ENCODE assay signal across 8 mouse cellular contexts in genomic region chr9:15280491-15280879, GRCm38 (mm10). TPM values are rescaled to one million over a fixed set of nuclear protein-coding genes. Genes with fewer than 3 reads are reported as not detected.
A peak's percentile ranks its signal among the peaks of the same experiment; 100 is the strongest.
DNase-seq lines count a peak whose midpoint lies in the region; ATAC-seq and TF ChIP-seq lines count a peak whose summit lies in the region.

No protein-coding gene starts in this region.

- peaks cover 23% of the 10 kb centered on the region for H3K4me1 ChIP-seq in heart, embryonic 15.5 days (replicated peaks)
- H3K4me1 ChIP-seq in MEL (ENCODE audit: control insufficient read depth in 1 of 2, insufficient read depth in 2 of 2, low read length in 2 of 2) = peaks cover 10 to 25% of the 10 kb centered on the region in 2 experiments
- H3K4me1 ChIP-seq in hindbrain, embryonic 11.5 days (replicated peaks; ENCODE audit: control insufficient read depth, insufficient read depth, low read length) = 0 out of 2 replicates have a peak, but pooled peaks cover 3% of the 10 kb centered on the region

- 42% methylated on average over 5 of the region's 5 CpGs for WGBS in heart, embryonic 15.5 days
- 51% methylated on average over 5 of the region's 5 CpGs for WGBS in hindbrain, embryonic 11.5 days

- no peaks in the 10 kb centered on the region for H3K27me3 ChIP-seq in heart, embryonic 15.5 days
- H3K27me3 ChIP-seq in MEL (ENCODE audit: control insufficient read depth in 1 of 2, insufficient read depth in 2 of 2, low read length in 2 of 2) = no peaks in the 10 kb centered on the region
- no peaks in the 10 kb centered on the region for H3K27me3 ChIP-seq in hindbrain, embryonic 11.5 days (ENCODE audit: control insufficient read depth, insufficient read depth, low read length)

- no peak for TF ChIP-seq POLR2A in MEL (IDR thresholded peaks at IDR 0.05; ENCODE audit: control insufficient read depth in 1 of 2, insufficient read depth in 1 of 2, low read depth in 1 of 2, low read length in 2 of 2, poor library complexity in 1 of 2)

- peak overlapping the region; percentile 75 for H3K4me3 ChIP-seq in heart, embryonic 15.5 days
- peak overlapping the region; percentile 59 to 75 for H3K4me3 ChIP-seq in MEL (ENCODE audit: control insufficient read depth in 1 of 2, insufficient read depth in 1 of 2, low read depth in 2 of 2, low read length in 2 of 2)
- H3K4me3 ChIP-seq in hindbrain, embryonic 11.5 days (ENCODE audit: low read depth, low read length) = peak overlapping the region; percentile 97

- TF ChIP-seq CTCF in MEL (IDR thresholded peaks at IDR 0.05 in 2 of 3, conservative IDR thresholded peaks at IDR 0.05 in 1 of 3; ENCODE audit: control insufficient read depth in 1 of 3, insufficient read depth in 1 of 3, low read depth in 2 of 3, low read length in 3 of 3, poor library complexity in 1 of 3, severe bottlenecking in 1 of 3) = no peak

- no peak for DNase-seq in heart, adult 8-10 months (ENCODE audit: low spot score)
- no peak for DNase-seq in MEL (ENCODE audit: low read depth, low spot score)
- DNase-seq in hindbrain, embryonic 11.5 days (ENCODE audit: low spot score) = no peak
- DNase-seq in mesoderm, embryonic 11.5 days (ENCODE audit: low read depth, low spot score) = peak; percentile 6
- DNase-seq in ovary, postnatal 10 days (ENCODE audit: low spot score) = no peak
- DNase-seq in layer of hippocampus, adult 9-11 months = no peak
- no peak for DNase-seq in T-cell, adult 2 months (ENCODE audit: low spot score)

- TF ChIP-seq RAD21 in MEL (IDR thresholded peaks at IDR 0.05; ENCODE audit: low read depth, low read length) = no peak

- peak overlapping the region; percentile 92; the same call in 1 of the 2 replicates for H3K27ac ChIP-seq in heart, embryonic 15.5 days
- H3K27ac ChIP-seq in MEL (ENCODE audit: control insufficient read depth, low read depth, low read length) = peak overlapping the region; percentile 50
- H3K27ac ChIP-seq in hindbrain, embryonic 11.5 days (ENCODE audit: low read depth, low read length) = no peak overlapping the region

- H3K9ac ChIP-seq in heart, embryonic 15.5 days = peak overlapping the region; percentile 84
- peak overlapping the region; percentile 72 for H3K9ac ChIP-seq in MEL (ENCODE audit: control insufficient read depth, low read depth, low read length, poor library complexity, severe bottlenecking)
- H3K9ac ChIP-seq in hindbrain, embryonic 11.5 days (ENCODE audit: low read depth, low read length) = peak overlapping the region; percentile 97

- TF ChIP-seq EP300 in MEL (IDR thresholded peaks at IDR 0.05; ENCODE audit: low read depth in 1 of 2, low read length in 2 of 2) = peak; percentile 35 to 41

- peaks cover 9% of the 10 kb centered on the region; the same call in 1 of the 2 replicates for H3K36me3 ChIP-seq in heart, embryonic 15.5 days
- H3K36me3 ChIP-seq in MEL (ENCODE audit: control insufficient read depth in 1 of 2, insufficient read depth in 2 of 2, low read length in 2 of 2) = peaks cover 18 to 23% of the 10 kb centered on the region in 2 experiments
- no peaks in the 10 kb centered on the region for H3K36me3 ChIP-seq in hindbrain, embryonic 11.5 days (ENCODE audit: control insufficient read depth, insufficient read depth, low read length)

- H3K4me2 ChIP-seq in heart, embryonic 15.5 days = peak overlapping the region; percentile 77
- H3K4me2 ChIP-seq in hindbrain, embryonic 11.5 days (replicated peaks; ENCODE audit: low read depth, low read length) = peak overlapping the region; percentile 77

- H3K79me2 ChIP-seq in MEL (ENCODE audit: control insufficient read depth, insufficient read depth, low read length, poor library complexity) = peaks cover 32% of the 10 kb centered on the region

- H3K9me3 ChIP-seq in heart, embryonic 15.5 days (replicated peaks) = no peaks in the 10 kb centered on the region
- H3K9me3 ChIP-seq in MEL (replicated peaks; ENCODE audit: insufficient read depth, low read length) = no peaks in the 10 kb centered on the region
- H3K9me3 ChIP-seq in hindbrain, embryonic 11.5 days (ENCODE audit: control insufficient read depth, low read length) = no peaks in the 10 kb centered on the region

- no peak for ATAC-seq in heart, embryonic 15.5 days (replicated peaks; ENCODE audit: insufficient number of reproducible peaks, insufficient read depth, low FRiP score, low read depth)
- peak; percentile 18 for ATAC-seq in hindbrain, embryonic 11.5 days (ENCODE audit: low FRiP score)

TF ChIP-seq in MEL, 35 proteins besides CTCF, POLR2A, EP300 and RAD21:
- no peak for TF ChIP-seq MEF2A (IDR thresholded peaks at IDR 0.05; ENCODE audit: extremely low read depth, insufficient replicate concordance, low read depth, low read length, poor library complexity, severe bottlenecking)
- TF ChIP-seq CHD1 (IDR thresholded peaks at IDR 0.05; ENCODE audit: low read depth, low read length) = no peak; the same call in 1 of the 2 replicates
- peak; percentile 32; the same call in 1 of the 2 replicates for TF ChIP-seq ETS1 (IDR thresholded peaks at IDR 0.05; ENCODE audit: low read depth, low read length)
- TF ChIP-seq TCF12 (IDR thresholded peaks at IDR 0.05; ENCODE audit: low read depth, low read length) = peak; percentile 43; the same call in 1 of the 2 replicates
- peak; percentile 69 for TF ChIP-seq TAL1 (IDR thresholded peaks at IDR 0.05; ENCODE audit: low read length)
- no peak; the same call in 1 of the 2 replicates for TF ChIP-seq ZKSCAN1 (IDR thresholded peaks at IDR 0.05; ENCODE audit: low read depth, low read length)
- no peak for TF ChIP-seq MXI1 (IDR thresholded peaks at IDR 0.05; ENCODE audit: low read depth, low read length)
- 0 out of 2 replicates have a peak, but pooled peaks have one; percentile 14 for TF ChIP-seq MYB (IDR thresholded peaks at IDR 0.05; ENCODE audit: low read depth, low read length)
- no peak for TF ChIP-seq ZNF384 (IDR thresholded peaks at IDR 0.05; ENCODE audit: low read depth, low read length)
- TF ChIP-seq UBTF (IDR thresholded peaks at IDR 0.05; ENCODE audit: borderline replicate concordance, insufficient read depth, low read depth, low read length) = no peak
- no peak for TF ChIP-seq BHLHE40 (IDR thresholded peaks at IDR 0.05; ENCODE audit: borderline replicate concordance, low read depth, low read length)
- peak; percentile 43; the same call in 1 of the 2 replicates for TF ChIP-seq RCOR1 (IDR thresholded peaks at IDR 0.05; ENCODE audit: low read depth, low read length)
- no peak for TF ChIP-seq NRF1 (IDR thresholded peaks at IDR 0.05; ENCODE audit: insufficient read depth, low read depth, low read length, poor library complexity, severe bottlenecking)
- no peak for TF ChIP-seq MAZ (IDR thresholded peaks at IDR 0.05; ENCODE audit: low read depth, low read length)
- TF ChIP-seq GATA1 (IDR thresholded peaks at IDR 0.05; ENCODE audit: low read depth, low read length) = 0 out of 2 replicates have a peak, but pooled peaks have one; percentile 26
- TF ChIP-seq MAX (IDR thresholded peaks at IDR 0.05; ENCODE audit: low read length) = no peak
- TF ChIP-seq GABPA (IDR thresholded peaks at IDR 0.05; ENCODE audit: low read depth, low read length) = no peak
- no peak for TF ChIP-seq ZC3H11A (IDR thresholded peaks at IDR 0.05; ENCODE audit: low read depth, low read length)

RNA-seq across cellular contexts. Expression of gene Med17, which starts 0.8 kb away (rescaled TPM):
- 18.4 and 18.8 TPM in 2 replicates for polyA plus RNA-seq in heart, embryonic 15.5 days (2015; fragmentation: Nextera tagmentation; extraction: Ambion mirVana)
- 10 to 100 TPM; 14.0 to 17.9 (median 16.1) TPM for total RNA-seq in heart, adult 8-10 months (2022)
- total RNA-seq in MEL (2012; rRNA removed) = 167 and 175 TPM in 2 replicates
- polyA plus RNA-seq in MEL (2012; ENCODE audit: insufficient read depth in 1 of 2, insufficient read length in 2 of 2, low read depth in 1 of 2, low replicate concordance in 2 of 2, missing spikeins in 1 of 2) = 100 to 1,000 TPM; 185 to 478 TPM
- polyA plus RNA-seq in hindbrain, embryonic 11.5 days (2014; fragmentation: Nextera tagmentation; extraction: Ambion mirVana) = 37.3 and 41.2 TPM in 2 replicates

RNA-seq across cellular contexts. Expression of gene Taf1d, which starts 25.5 kb away (rescaled TPM):
- 40.6 and 46.6 TPM in 2 replicates for polyA plus RNA-seq in heart, embryonic 15.5 days (2015; fragmentation: Nextera tagmentation; extraction: Ambion mirVana)
- 10 to 100 TPM; 20.3 to 33.5 (median 26.0) TPM for total RNA-seq in heart, adult 8-10 months (2022)
- 688 and 860 TPM in 2 replicates for total RNA-seq in MEL (2012; rRNA removed)
- 100 to 1,000 TPM; 298 to 548 TPM for polyA plus RNA-seq in MEL (2012; ENCODE audit: insufficient read depth in 1 of 2, insufficient read length in 2 of 2, low read depth in 1 of 2, low replicate concordance in 2 of 2, missing spikeins in 1 of 2)
- polyA plus RNA-seq in hindbrain, embryonic 11.5 days (2014; fragmentation: Nextera tagmentation; extraction: Ambion mirVana) = 56.3 and 64.0 TPM in 2 replicates

RNA-seq across cellular contexts. Expression of gene 4931406C07Rik, which starts 25.8 kb away (rescaled TPM):
- 6.1 and 6.2 TPM in 2 replicates for polyA plus RNA-seq in heart, embryonic 15.5 days (2015; fragmentation: Nextera tagmentation; extraction: Ambion mirVana)
- total RNA-seq in heart, adult 8-10 months (2022) = 1 to 10 TPM; 5.0 to 7.2 (median 5.7) TPM
- 10.4 and 12.8 TPM in 2 replicates for total RNA-seq in MEL (2012; rRNA removed)
- polyA plus RNA-seq in MEL (2012; ENCODE audit: insufficient read depth in 1 of 2, insufficient read length in 2 of 2, low read depth in 1 of 2, low replicate concordance in 2 of 2, missing spikeins in 1 of 2) = 10 to 100 TPM; 31.8 to 56.2 TPM
- 7.0 and 8.0 TPM in 2 replicates for polyA plus RNA-seq in hindbrain, embryonic 11.5 days (2014; fragmentation: Nextera tagmentation; extraction: Ambion mirVana)

RNA-seq across cellular contexts. Expression of gene Vstm5, which starts 41.6 kb away (rescaled TPM):
- 1.5 and 2.3 TPM in 2 replicates for polyA plus RNA-seq in heart, embryonic 15.5 days (2015; fragmentation: Nextera tagmentation; extraction: Ambion mirVana)
- total RNA-seq in heart, adult 8-10 months (2022) = under 1 TPM in 2 of 4 experiments, not detected in 2; 0.14 to 0.41 TPM
- 18.0 and 27.0 TPM in 2 replicates for total RNA-seq in MEL (2012; rRNA removed)
- 10 to 100 TPM in 1 of 2 experiments, not detected in 1; 23.5 TPM for polyA plus RNA-seq in MEL (2012; ENCODE audit: insufficient read depth in 1 of 2, insufficient read length in 2 of 2, low read depth in 1 of 2, low replicate concordance in 2 of 2, missing spikeins in 1 of 2)
- 1.8 and 2.1 TPM in 2 replicates for polyA plus RNA-seq in hindbrain, embryonic 11.5 days (2014; fragmentation: Nextera tagmentation; extraction: Ambion mirVana)
